Mouse (Mus musculus) brain, embryonic 14.5 days (tissue): ENCODE data around the gene Ccdc88c. TPM values are rescaled to one million over a fixed set of nuclear protein-coding genes. Genes with fewer than 3 reads are reported as not detected.

Source experiments
- DNase-seq: peaks from one replicate; pipeline ENCODE4 v3.0.0-alpha.2; 2011; ENCODE audit warnings: low read depth
- CTCF ChIP-seq: fragments of 200-500 bp; IDR thresholded peaks from 2 replicates; pipeline ENCODE4 v1.5.1; 2012; ENCODE audit warnings: inconsistent platforms, mild to moderate bottlenecking, moderate library complexity, borderline replicate concordance; ENCODE audit not compliant: insufficient read depth, insufficient read length; ENCODE audit errors: extremely low read depth
- POLR2A ChIP-seq: fragments of 200-500 bp; IDR thresholded peaks from 2 replicates; pipeline ENCODE4 v1.6.1; 2012; ENCODE audit warnings: mild to moderate bottlenecking, inconsistent platforms, borderline replicate concordance; ENCODE audit not compliant: poor library complexity, insufficient read depth, insufficient read length, severe bottlenecking; ENCODE audit errors: extremely low read depth
- polyA plus RNA-seq: library from polyadenylated mRNA; depleted of rRNA; stranded (reverse); fragments of >200 nt; gene quantifications from 2 replicates; pipeline ENCODE4 v1.2.3, GENCODE M21; 2012

Gene Ccdc88c
- polyA plus RNA-seq, 1 experiment = 31.6 TPM

GRCm38 (mm10) chr12:100924646-100925339 is 104.1 kb downstream of the Ccdc88c start:
- no peak for DNase-seq
- TF ChIP-seq POLR2A (no peak), CTCF (no peak)

- peak; percentile 31 for DNase-seq
- TF ChIP-seq POLR2A (no peak), CTCF (no peak)
Observed at GRCm38 (mm10) chr12:100910731-100911130, 118.1 kb downstream of the Ccdc88c start.

GRCm38 (mm10) chr12:100909765-100910164 is 119.1 kb downstream of the Ccdc88c start:
- TF ChIP-seq POLR2A = no peak
- TF ChIP-seq CTCF = no peak
- no peak for DNase-seq

- no peak for DNase-seq
- TF ChIP-seq POLR2A (no peak), CTCF (no peak)
Observed at GRCm38 (mm10) chr12:100908298-100909034, 120.4 kb downstream of the Ccdc88c start.

- DNase-seq = no peak
- TF ChIP-seq CTCF (no peak), POLR2A (no peak)
Observed at GRCm38 (mm10) chr12:100907598-100908297, 121.1 kb downstream of the Ccdc88c start, which contains the start of gene Gpr68. Gene Gpr68 (minus strand): TSS chr12:100908198.

- DNase-seq = no peak
- TF ChIP-seq CTCF (no peak), POLR2A (no peak)
Observed at GRCm38 (mm10) chr12:100906861-100907260, 122.0 kb downstream of the Ccdc88c start.

GRCm38 (mm10) chr12:100903761-100904160 is 125.1 kb downstream of the Ccdc88c start:
- TF ChIP-seq CTCF = no peak
- no peak for TF ChIP-seq POLR2A
- no peak for DNase-seq

GRCm38 (mm10) chr12:100901386-100901785 is 127.5 kb downstream of the Ccdc88c start:
- no peak for DNase-seq
- TF ChIP-seq POLR2A = no peak

GRCm38 (mm10) chr12:100900901-100901300 is 128.0 kb downstream of the Ccdc88c start:
- TF ChIP-seq CTCF (no peak), POLR2A (no peak)
- DNase-seq = no peak

- DNase-seq = peak; percentile 43
Observed at GRCm38 (mm10) chr12:100899111-100899640, 129.7 kb downstream of the Ccdc88c start.

More at GRCm38 (mm10) chr12:100899111-100899640, 129.7 kb downstream of the Ccdc88c start:
- TF ChIP-seq CTCF (no peak), POLR2A (no peak)
